Mouse (Mus musculus) mesoderm, embryonic 11.5 days (tissue): ENCODE data around the gene Cdc42se2.

ENCODE experiments used
- DNase-seq: peaks from one replicate; pipeline ENCODE4 v3.0.0-alpha.2; 2012; ENCODE audit warnings: low read depth, low spot score

Cdc42se2 gene

DNA sequence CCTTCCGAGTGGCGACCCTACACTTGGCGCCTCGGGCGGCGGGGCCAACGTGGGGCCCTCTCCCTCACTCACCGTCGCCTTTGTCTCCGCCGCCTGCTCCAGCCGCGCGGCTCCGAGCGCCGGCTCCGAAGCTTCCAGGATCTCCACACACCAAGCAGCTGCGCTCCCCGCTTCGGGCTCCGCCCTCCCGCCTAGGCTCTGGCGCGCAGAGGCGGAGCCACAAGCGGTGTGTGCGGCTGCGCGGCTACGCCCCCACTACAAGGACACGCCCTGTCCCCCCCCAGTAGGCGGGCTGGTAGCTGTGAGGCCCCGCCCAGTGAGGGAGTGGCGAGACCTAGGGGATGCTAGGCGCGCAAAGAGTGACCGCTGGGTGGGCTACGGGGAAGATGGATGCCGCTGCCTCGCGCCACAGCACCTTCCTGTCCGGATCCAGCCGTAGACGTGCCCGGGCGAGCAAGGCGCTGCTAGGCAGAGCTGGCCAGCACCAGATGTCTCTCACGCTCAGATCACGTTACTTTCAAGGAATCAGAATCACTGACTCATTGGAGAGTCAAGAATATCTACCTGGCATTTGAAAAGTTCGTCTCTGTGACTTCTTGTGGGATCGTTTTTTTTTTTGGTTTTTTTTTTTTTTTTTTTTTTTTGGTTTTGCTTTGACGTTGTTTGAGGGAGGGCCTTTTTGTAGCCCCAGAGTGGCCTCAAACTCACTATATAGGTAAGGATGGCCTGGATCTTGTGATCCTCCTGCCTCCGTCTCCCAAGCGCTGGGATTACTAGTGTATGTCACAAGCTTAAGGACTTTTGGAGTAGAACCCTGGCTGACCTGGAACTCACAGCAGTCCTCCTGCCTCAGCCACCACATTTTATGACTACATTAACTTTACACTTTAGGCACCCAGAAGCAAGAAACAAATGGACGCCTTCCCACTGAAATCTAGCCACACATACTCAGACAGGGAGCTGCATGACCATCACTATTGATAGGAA lies at the start of gene Cdc42se2:
Gene Cdc42se2 (minus strand): TSS at position 188 of the 987 bp plus-strand sequence.
- peak; percentile 99 for DNase-seq

DNA sequence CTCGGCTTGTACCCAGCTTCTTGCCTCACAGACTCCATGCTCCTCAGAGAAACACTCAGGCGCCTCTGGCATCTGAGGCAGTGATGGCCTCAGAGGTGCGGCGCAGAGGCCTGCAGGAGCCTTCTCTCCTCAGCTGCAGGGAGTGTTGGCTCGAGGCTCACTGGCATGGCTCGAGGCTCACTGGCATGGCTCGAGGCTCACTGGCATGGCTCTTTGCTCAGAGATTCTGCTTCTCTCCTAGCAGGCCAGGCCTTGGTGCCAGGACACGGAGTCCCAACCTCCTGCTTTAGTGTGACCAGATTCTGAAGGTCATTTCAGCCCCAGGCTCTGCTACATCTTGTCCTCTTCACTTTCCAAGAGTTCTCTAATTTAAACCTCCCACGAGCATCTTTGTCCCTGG lies 48.6 kb upstream of the Cdc42se2 start:
- DNase-seq = no peak

DNA sequence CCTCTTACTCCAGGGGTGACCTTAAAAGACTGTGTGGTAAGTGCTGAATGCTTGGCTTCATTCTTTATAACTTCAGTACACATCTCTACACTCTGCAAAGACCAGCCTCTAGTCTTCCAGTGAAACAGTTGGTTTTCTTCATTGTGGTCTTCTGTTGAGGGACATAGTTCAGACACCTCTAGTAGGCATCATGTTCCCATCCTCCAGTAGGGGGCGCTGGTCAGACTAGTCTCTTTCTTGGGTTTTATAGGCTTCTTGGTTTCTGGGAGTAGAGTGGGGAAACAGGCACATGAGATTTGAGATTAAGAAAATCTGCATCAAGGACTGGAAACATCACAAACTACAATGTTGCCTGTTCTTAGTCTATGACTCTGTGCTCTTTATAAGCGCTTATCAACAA lies 47.1 kb upstream of the Cdc42se2 start:
- DNase-seq = no peak

DNA sequence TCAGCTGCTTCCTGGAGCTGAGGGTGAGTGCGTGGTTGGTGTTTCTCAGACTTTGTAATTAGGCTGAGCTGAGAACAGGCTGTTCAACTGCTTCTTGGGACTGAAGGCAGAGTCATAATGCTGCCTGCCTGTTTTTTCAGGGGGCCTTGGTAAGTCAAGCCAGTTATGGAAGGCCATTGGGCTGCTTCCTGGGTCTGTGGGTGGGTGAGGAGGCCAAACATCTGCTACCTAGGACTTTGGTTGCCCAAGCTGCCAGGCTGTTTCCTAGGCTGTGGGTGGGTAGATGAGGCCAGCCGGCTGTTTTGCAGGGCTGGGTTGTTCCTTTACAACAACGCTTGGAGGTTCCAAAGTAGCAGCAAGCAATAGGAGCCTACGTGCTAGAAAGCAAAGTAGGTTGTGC lies 46.4 kb upstream of the Cdc42se2 start:
- DNase-seq = no peak

DNA sequence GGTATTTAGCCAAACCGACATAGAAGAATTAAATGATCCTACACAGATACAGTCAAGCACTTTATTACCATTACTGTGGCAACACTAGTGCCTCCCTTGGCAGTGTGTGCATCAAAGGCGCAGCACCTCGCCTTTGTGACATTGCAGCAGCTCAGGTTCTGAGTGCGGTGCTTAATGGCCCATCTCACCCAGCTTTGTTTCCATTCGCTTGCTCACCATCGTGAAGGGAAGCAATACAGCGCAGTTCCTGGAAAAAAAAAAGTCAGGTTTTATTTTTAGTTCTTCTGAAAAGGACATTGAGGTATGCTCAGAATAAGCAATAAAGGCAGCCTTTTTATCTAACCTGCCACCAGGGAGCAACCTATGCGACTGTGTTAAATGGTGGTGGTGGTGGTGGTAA lies 39.3 kb upstream of the Cdc42se2 start:
- no peak for DNase-seq

DNA sequence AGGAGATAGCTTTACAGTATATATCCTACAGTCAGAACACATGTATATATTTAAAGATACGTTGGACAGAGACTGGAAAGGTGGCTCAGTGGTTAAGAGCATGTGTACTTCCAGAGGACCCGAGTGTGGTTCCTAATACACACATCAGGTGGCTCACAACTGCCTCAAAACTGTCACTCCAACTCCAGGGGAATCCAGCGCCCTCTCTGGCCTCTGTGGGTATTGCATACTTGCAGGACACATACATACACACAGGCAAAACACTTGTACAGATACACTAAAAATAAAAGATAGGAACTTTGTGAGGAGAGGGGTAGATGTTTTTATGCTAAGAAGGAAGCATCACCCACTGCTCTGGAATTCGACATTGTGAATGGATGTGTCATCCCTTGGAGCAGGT lies 38.3 kb upstream of the Cdc42se2 start:
- DNase-seq = no peak

DNA sequence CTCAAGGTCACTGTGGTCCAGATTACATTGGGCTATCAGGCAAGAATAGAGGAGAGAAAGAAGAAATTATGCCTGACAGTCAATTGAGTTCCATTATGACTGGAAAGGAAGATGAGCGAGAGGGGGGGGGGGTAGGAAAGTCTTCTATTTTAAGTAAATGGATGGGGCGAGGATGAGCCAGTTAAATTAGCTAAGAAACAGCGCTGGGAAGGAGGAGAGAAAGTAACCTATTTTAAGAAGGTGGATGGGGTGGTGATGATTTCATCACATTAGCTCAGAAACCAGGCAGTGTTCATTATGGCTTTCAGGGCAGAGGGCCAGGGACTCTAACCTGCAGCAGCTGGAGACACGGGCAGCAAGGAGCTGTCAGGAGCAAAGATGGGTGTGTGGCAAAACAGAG lies 36.0 kb upstream of the Cdc42se2 start:
- no peak for DNase-seq

DNA sequence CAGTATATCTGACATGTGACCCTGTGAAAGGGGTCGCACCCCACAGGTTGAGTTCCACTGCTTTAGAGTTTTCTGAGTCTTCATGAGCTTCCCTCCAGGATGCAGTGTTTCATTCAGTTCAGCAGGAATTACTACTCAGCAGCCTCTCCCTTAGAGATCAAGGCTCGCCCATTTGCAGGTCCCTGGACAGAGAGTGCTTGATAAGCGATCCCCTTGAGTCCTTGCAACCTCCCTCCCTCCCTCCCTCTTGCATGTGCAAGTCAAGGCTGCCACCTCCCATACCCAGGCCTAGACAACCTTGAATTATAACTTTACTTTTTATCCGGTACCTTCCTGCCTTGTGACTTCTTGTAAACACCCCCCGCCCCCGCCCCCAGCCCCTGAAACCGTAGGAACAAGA lies 32.0 kb upstream of the Cdc42se2 start:
- no peak for DNase-seq

DNA sequence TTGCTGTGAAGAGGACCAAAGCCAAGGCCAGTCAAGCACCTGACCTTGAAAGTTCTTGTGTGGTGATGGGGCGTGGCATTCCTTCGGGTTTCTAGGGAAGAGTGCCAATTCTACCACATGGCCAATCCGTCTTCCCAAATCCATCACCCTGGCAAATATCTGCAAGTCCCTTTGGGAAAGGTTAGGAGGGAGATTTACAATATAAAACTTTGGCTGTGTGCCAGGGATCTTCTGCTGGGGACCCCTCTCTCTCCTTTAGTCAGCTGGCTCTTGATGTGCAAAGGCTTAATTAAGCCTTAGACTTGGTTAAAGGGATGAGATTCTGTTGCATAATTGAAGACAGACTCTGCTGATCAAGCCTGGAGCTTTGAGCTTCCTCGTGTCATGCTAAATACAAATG lies 30.0 kb upstream of the Cdc42se2 start:
- no peak for DNase-seq

DNA sequence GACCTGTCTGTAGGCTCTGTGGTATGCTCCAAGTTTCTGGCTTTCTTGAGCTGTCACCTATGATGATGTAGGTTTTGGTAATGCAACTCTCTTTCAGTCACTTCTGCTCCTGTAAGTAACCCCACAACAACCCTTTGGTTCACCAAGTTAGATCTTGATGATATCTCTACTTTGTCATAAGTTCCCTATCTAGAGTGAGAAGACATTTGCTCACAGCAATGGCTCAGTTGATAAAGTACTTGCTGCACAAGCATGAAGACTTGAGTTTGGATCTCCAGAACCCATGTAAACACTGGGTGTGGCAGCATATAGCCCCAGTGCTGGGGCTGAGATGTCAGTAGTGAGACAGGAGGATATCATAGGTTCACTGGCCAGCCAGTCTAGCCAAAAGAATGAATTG lies 28.2 kb upstream of the Cdc42se2 start:
- DNase-seq = no peak

DNA sequence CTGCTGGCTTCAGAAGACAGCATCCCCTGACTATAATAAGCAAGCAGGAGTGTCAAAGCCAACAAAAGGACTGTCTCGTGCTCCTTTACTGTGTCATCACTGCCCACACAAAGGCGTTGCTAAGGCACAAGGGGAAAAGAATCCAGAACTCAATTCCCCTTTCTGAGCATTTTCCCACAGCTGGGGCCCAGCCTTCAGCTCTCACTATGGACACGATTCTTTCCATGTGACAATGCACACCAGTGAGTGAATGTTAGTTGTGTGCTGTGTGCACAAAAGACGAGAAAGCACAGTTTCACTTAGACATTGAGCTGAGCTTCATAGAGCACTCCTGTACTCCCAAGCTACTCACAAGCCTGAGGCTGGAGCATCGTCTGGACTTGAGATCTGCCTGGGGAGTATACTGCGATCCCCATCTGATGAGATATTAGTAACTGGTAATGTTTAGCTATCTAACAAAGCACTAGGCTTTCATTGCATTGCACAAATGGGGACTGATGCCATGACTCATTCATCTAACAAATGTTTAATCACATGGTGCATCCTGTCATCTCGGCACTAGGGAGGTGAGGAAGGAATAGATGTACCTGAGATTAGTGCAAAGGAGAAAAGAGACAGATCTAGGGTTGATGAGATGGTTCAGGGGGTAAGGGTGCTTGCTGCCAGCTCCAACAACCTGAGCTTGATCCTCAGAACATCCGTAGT lies 25.5 kb upstream of the Cdc42se2 start:
- peak; percentile 78 for DNase-seq

DNA sequence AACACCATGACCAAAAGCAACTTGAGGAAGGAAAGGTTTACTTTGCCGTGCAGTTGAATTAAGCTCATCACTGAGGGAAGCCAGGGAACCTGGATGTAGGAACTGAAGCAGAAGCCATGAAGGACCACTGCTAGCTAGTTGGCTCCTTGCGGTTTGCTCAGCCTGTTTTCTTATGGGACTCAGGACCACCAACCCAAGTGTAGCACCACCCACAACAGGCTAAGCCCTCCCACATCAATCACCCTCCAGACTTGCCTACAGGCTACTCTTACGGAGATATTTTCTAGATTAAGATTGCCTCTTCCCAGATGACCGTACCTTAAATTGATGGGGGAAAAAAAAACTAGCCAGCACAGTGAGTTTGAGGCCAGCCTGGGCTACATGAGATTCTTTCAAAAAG lies 24.8 kb upstream of the Cdc42se2 start:
- peak; percentile 25 for DNase-seq

DNA sequence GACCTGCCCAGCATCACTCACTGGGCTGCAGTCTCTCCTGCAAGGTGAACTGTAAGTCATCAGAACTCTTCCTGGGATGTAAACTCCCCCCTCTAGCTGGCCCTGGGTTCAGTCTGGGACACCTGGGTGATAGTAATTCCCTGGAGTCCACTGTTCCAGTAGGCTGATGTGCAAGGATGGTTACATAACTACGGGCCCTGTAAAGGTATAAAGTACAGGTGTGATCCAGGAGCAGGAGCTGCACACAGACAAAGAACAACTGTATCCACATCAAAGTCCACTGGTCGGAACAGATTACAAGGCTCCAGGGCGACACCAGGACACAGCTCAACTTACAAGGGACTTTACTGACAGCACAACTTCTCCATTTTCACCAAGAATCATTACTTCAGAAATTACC lies 23.6 kb upstream of the Cdc42se2 start:
- no peak for DNase-seq

DNA sequence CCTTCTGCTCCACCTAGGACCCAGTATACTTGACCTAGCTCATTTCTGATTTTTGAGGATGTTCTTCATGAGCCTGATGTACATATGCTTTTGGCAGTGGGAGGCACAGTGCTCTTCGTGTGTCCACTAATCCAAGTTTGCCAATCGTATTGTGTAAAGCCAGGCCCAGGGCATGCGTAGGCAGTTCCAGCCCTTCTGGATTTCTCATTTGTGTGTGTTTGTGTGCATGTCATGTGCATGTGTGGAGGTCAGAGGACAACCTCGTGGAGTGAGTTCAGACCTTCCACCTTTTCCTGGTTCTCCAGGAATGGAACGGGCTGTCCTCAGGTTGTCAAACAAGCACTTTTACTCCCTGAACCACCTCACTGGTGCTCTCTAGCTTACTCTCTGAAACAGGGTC lies 22.1 kb upstream of the Cdc42se2 start:
- DNase-seq = no peak

DNA sequence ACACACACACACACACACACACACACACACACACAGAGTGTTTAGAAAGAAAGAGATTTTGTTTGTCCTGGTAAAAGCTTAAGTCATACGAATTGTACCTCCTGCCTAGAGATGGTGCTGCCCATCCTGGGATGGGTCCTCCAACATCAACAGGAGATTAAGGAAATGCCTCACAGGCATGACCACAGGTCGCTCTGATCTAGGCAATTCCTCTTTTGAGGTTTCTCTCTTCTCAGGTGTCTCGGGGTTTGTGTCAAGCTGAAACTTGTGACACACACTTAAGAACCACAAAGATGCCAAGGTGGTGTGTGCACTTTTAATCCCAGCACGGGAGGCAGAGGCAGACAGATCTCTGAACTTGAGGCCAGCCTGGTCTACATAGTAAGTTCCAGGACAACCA lies 20.7 kb upstream of the Cdc42se2 start:
- no peak for DNase-seq

DNA sequence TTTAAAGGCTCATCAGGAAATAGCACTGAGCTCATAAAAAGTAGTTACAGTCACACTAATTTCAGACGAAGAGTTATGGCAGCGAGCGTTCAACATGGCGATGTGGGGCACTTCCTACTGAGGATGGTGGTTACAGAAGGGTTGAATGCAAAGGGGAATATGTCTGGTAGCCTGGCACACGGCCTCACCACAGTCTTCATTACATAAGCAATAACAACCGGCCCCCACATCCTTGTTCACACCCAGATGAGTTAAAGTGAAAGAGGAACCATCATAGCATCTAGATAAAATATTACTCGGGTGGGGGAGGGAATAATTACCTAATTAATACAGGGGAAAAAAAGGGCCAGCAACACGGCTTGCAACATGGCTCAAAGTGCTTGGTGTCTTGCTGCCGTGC lies 20.2 kb upstream of the Cdc42se2 start:
- no peak for DNase-seq

DNA sequence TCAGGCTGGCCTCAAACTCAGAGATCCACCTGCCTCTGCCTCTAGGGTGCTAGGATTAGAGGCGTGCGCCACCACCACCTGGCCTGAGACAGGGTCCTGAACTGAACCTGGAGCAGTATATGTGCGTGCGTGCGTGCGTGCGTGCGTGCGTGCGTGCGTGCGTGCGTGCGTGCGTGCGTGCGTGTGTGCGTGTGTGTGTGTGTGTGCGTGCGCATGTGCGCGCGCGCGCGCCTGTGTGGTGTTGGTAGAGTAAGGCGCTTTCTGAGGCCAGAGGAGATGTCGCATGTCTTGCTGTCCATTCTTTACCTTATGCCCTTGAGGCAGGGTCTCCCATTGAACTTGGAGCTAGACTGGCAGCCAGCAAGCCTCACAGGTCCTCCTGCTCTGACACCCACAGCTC lies 19.4 kb upstream of the Cdc42se2 start:
- DNase-seq = no peak

DNA sequence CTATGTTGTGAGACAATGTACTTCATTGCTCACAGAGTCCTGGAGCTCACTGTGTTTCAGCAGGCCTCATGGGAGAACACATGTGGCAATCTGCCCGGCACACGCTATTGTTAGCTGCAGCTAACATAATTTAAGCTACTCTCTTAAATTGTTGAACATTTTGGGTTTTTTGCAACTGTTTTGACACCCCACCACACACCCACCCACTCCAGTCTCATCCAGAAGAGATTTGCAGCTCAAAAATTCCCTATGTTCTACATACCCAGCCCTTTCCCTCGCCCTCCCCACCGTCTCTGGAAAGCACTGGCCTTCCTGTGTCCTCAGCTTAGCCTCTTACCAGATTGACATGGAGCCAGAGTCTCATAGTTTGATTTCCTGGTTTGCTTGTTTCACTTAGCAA lies 17.7 kb upstream of the Cdc42se2 start:
- DNase-seq = no peak

DNA sequence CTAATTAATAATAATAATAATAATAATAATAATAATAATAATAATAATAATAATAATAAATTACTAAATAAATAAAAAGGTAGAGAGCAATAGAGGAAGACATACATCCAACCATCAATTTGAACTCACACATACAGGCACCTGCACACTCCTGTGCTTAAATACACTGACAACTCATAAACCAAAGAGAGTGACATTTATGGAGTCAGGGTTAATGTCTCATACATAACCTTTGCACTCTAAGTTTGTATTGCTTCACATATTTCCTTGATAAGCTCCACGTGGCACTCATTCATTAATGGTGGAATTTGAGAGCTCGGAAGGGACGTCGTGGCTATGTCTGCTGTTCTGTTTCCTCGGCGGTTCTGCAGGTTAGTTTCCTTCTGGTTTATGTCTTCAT lies 15.1 kb upstream of the Cdc42se2 start:
- DNase-seq = no peak

DNA sequence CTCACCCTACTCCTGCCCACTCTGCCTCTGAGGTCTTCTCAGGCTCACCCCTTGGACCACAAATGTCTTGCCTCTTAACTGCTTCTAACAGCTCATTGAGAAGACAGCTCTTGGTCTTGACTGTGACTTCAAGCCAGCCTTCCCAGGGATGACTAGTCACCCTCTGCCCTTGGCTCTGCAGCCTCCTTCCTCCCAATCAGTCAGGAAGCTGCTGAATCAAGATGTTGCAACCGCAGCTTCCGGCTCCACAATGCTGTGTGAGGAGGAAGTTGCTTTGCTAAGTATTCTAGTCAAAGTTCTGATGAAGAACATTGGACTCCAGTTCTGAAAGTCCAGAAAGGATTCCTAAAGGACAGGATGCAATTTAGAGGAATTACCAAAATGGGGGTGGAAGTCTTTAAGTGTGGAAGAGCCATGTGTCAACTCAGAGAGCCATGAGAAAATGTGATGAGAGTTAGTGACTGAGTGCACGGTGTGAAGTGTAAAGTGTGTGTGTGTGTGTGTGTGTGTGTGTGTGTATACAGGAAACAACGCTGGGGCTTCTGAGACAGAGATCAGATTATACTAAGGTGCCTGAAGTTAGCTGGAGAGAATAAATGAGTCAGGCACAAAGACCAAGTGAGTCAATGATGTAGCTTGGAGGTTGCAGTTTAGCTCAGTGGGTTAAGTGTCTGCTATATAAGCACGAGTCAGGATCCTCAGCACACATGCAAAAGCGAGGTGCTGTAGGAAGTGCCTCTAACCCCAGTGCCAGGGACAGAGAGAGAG lies 14.5 kb upstream of the Cdc42se2 start:
- DNase-seq = no peak

DNA sequence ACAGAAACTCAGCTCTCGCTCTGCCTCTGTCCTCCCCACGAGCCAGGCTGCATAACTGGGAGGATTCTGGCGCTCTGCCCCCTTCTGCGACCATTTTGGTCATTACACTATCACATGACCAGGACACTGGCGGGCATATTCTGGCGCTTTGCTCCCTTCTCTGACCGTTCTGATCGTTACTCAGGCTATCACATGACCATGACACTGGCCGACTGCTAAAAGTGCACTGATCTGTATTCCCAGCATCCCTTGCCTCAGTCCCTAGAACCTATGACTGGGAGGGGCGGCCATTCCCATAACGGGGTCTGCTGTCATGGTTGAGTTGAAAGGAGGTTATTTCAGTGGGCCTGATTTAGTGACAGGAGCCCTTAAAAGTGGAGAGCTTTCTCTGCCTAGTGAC lies 9.1 kb upstream of the Cdc42se2 start:
- no peak for DNase-seq

DNA sequence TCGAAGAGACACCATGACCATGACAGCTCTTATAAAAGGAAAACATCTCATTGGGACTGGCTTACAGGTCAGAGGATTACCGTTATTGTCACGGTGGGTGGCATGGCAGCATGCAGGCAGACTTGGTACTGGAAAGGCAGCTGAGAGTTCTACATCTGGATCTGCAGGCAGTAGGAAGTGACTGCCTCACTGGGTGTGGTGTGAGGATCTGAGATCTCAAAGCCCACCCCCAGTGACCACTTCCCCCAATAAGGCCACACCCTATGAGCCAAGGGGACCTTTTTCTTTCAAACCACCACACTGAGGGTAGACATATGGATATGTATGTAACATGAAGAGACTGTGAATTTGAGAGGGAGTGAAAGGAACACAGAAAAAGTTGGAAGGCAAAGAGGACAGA lies 7.2 kb upstream of the Cdc42se2 start:
- DNase-seq = no peak
